Mouse (Mus musculus) MEL (cell line): Measurements from ENCODE around the gene Zmiz1. TPM values are rescaled to one million over a fixed set of nuclear protein-coding genes. Genes with fewer than 3 reads are reported as not detected.

Experiments used
- DNase-seq: peaks from one replicate; pipeline ENCODE4 v3.0.0; 2011; ENCODE audit warnings: low read depth, low spot score
- H3K27ac ChIP-seq: 2 replicates; pipeline ENCODE4 v1.5.1; 2012; ENCODE audit warnings: low read depth, mild to moderate bottlenecking, control low read depth, low read length, moderate library complexity; ENCODE audit not compliant: control insufficient read depth
- H3K27me3 ChIP-seq, 2 experiments: fragments of 150-350 bp in 1 of 2; sonication (generic) in 1 of 2; 2 replicates each; pipeline ENCODE4 v1.6.1; 2012; ENCODE audit warnings: low read length in 2 of 2, mild to moderate bottlenecking in 2 of 2, improper control_type of control experiment in 1 of 2, moderate library complexity in 1 of 2; ENCODE audit not compliant: insufficient read depth in 2 of 2, control insufficient read depth in 1 of 2
- H3K36me3 ChIP-seq, 2 experiments: 2 replicates each; pipeline ENCODE4 v1.6.1; 2012 to 2014; ENCODE audit warnings: low read length in 2 of 2, improper control_type of control experiment in 1 of 2, inconsistent platforms in 1 of 2, mild to moderate bottlenecking in 1 of 2; ENCODE audit not compliant: insufficient read depth in 2 of 2, control insufficient read depth in 1 of 2
- H3K4me1 ChIP-seq, 2 experiments: fragments of 150-350 bp in 1 of 2; sonication (generic) in 1 of 2; 2 replicates each; pipeline ENCODE4 v1.6.1; 2012; ENCODE audit warnings: low read length in 2 of 2, improper control_type of control experiment in 1 of 2, mild to moderate bottlenecking in 1 of 2; ENCODE audit not compliant: insufficient read depth in 2 of 2, control insufficient read depth in 1 of 2
- H3K4me3 ChIP-seq, 2 experiments: fragments of 150-350 bp in 1 of 2; sonication (generic) in 1 of 2; 2 replicates each; pipeline ENCODE4 v1.5.1; 2012; ENCODE audit warnings: low read depth in 2 of 2, low read length in 2 of 2, mild to moderate bottlenecking in 2 of 2, moderate library complexity in 2 of 2, control low read depth in 1 of 2, improper control_type of control experiment in 1 of 2; ENCODE audit not compliant: control insufficient read depth in 1 of 2, insufficient read depth in 1 of 2
- H3K79me2 ChIP-seq: 2 replicates; pipeline ENCODE4 v1.6.1; 2012; ENCODE audit warnings: mild to moderate bottlenecking, low read length, moderate library complexity; ENCODE audit not compliant: control insufficient read depth, poor library complexity, insufficient read depth
- H3K9ac ChIP-seq: 2 replicates; pipeline ENCODE4 v1.6.1; 2012; ENCODE audit warnings: low read depth, mild to moderate bottlenecking, control low read depth, low read length, moderate library complexity; ENCODE audit not compliant: control insufficient read depth, poor library complexity, severe bottlenecking
- H3K9me3 ChIP-seq: fragments of 150-350 bp; sonication (generic); replicated peaks from 2 replicates; pipeline ENCODE4 v1.6.1; 2012; ENCODE audit warnings: mild to moderate bottlenecking, low read length, improper control_type of control experiment, moderate library complexity; ENCODE audit not compliant: insufficient read depth
- CHD1 ChIP-seq: IDR thresholded peaks from 2 replicates; pipeline ENCODE4 v1.6.1; 2012; ENCODE audit warnings: low read depth, mild to moderate bottlenecking, inconsistent platforms, low read length, improper control_type of control experiment
- CHD2 ChIP-seq: IDR thresholded peaks from 2 replicates; pipeline ENCODE4 v1.6.1; 2011; ENCODE audit warnings: low read length, improper control_type of control experiment
- CTCF ChIP-seq, 3 experiments: IDR thresholded peaks in 2 of 3; conservative IDR thresholded peaks in 1 of 3; 2 replicates each; pipeline ENCODE4 v1.5.1; 2011 to 2012; ENCODE audit warnings: low read length in 3 of 3, low read depth in 2 of 3, mild to moderate bottlenecking in 2 of 3, improper control_type of control experiment in 1 of 3, inconsistent platforms in 1 of 3, mixed read lengths in 1 of 3, moderate library complexity in 1 of 3; ENCODE audit not compliant: control insufficient read depth in 1 of 3, insufficient read depth in 1 of 3, poor library complexity in 1 of 3, severe bottlenecking in 1 of 3
- E2F4 ChIP-seq: IDR thresholded peaks from 2 replicates; pipeline ENCODE4 v1.6.1; 2011; ENCODE audit warnings: low read depth, low read length, improper control_type of control experiment, borderline replicate concordance
- ELF1 ChIP-seq: IDR thresholded peaks from 2 replicates; pipeline ENCODE4 v1.6.1; 2014; ENCODE audit warnings: low read depth, mild to moderate bottlenecking, inconsistent platforms, low read length, improper control_type of control experiment, moderate library complexity
- EP300 ChIP-seq, 2 experiments: IDR thresholded peaks; 2 replicates each; pipeline ENCODE4 v1.6.1; 2011; ENCODE audit warnings: improper control_type of control experiment in 2 of 2, low read length in 2 of 2, low read depth in 1 of 2, mild to moderate bottlenecking in 1 of 2
- HCFC1 ChIP-seq: IDR thresholded peaks from 2 replicates; pipeline ENCODE4 v1.6.1; 2012; ENCODE audit warnings: low read depth, mild to moderate bottlenecking, inconsistent platforms, low read length, improper control_type of control experiment, moderate library complexity
- MAFK ChIP-seq: IDR thresholded peaks from 2 replicates; pipeline ENCODE4 v1.6.1; 2011; ENCODE audit warnings: low read depth, mild to moderate bottlenecking, low read length, improper control_type of control experiment, borderline replicate concordance
- MAX ChIP-seq: IDR thresholded peaks from 2 replicates; pipeline ENCODE4 v1.6.1; 2011; ENCODE audit warnings: low read length, improper control_type of control experiment
- MAZ ChIP-seq: IDR thresholded peaks from 2 replicates; pipeline ENCODE4 v1.6.1; 2012; ENCODE audit warnings: low read depth, mild to moderate bottlenecking, inconsistent platforms, low read length, improper control_type of control experiment
- MXI1 ChIP-seq: IDR thresholded peaks from 2 replicates; pipeline ENCODE4 v1.6.1; 2011; ENCODE audit warnings: mild to moderate bottlenecking, low read depth, low read length, improper control_type of control experiment
- NELFE ChIP-seq: IDR thresholded peaks from 2 replicates; pipeline ENCODE4 v1.6.1; 2011; ENCODE audit warnings: low read depth, low read length, improper control_type of control experiment
- POLR2AphosphoS2 ChIP-seq: IDR thresholded peaks from 2 replicates; pipeline ENCODE4 v1.6.1; 2011; ENCODE audit warnings: low read length, improper control_type of control experiment
- RCOR1 ChIP-seq: IDR thresholded peaks from 2 replicates; pipeline ENCODE4 v1.6.1; 2012; ENCODE audit warnings: low read depth, mild to moderate bottlenecking, inconsistent platforms, low read length, improper control_type of control experiment
- TAL1 ChIP-seq: IDR thresholded peaks from 2 replicates; pipeline ENCODE4 v1.6.1; 2012; ENCODE audit warnings: mild to moderate bottlenecking, inconsistent platforms, low read length, moderate library complexity, mixed read lengths
- UBTF ChIP-seq: IDR thresholded peaks from 2 replicates; pipeline ENCODE4 v1.6.1; 2012; ENCODE audit warnings: low read depth, mild to moderate bottlenecking, inconsistent platforms, low read length, improper control_type of control experiment, moderate library complexity, borderline replicate concordance; ENCODE audit not compliant: insufficient read depth
- USF2 ChIP-seq, 2 experiments: IDR thresholded peaks; 2 replicates each; pipeline ENCODE4 v1.6.1; 2011 to 2012; ENCODE audit warnings: improper control_type of control experiment in 2 of 2, low read length in 2 of 2, borderline replicate concordance in 1 of 2, inconsistent platforms in 1 of 2, low read depth in 1 of 2, mild to moderate bottlenecking in 1 of 2; ENCODE audit not compliant: insufficient read depth in 1 of 2
- polyA plus RNA-seq, 2 experiments: library from polyadenylated mRNA; stranded (reverse) in 1 of 2; unstranded in 1 of 2; fragments of >175 nt in 1 of 2; fragments of >200 nt in 1 of 2; gene quantifications; 2 replicates each; pipeline versions ENCODE4 v1.2.1 to v1.2.4; 2012; ENCODE audit warnings: low replicate concordance in 2 of 2, low read depth in 1 of 2; ENCODE audit not compliant: insufficient read length in 2 of 2, insufficient read depth in 1 of 2, missing spikeins in 1 of 2
- total RNA-seq: library from RNA; depleted of rRNA; stranded (reverse); fragments of 300-350 nt; gene quantifications from 2 replicates; pipeline ENCODE4 v1.2.3, GENCODE M21; 2012

Zmiz1 gene
- total and polyA plus RNA-seq, 3 experiments: 2.7 to 19.9 TPM; not detected in 1

DNA sequence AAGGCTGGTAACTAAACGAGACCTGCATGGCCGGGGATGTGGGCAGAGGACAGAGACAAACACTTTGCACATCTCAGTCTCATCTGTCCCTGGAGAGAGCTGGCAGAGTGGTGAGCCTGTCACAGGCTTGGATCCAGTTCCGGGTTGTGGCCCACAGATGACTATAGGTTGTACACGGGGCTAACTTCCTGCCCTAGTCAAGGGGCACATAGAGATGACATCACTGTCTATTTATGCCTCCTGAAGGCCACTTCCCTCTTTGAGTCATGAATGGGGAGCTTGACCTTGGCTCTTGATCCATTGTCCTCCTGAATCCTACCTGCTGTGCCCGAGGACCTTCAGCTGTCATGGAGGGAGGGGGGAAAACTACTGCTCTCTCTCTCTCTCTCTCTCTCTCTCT lies 25.1 kb downstream of the Zmiz1 start:
- peaks cover 8 to 41% of the 10 kb centered on the region in 2 experiments for H3K4me1 ChIP-seq
- H3K9ac ChIP-seq: no peak overlapping the region
- H3K4me3 ChIP-seq: no peak overlapping the region
- peak; percentile 44 for DNase-seq
- no peaks in the 10 kb centered on the region for H3K9me3 ChIP-seq
- peaks cover 27% of the 10 kb centered on the region for H3K79me2 ChIP-seq
- no peaks in the 10 kb centered on the region for H3K27me3 ChIP-seq
- peaks cover 0 to 26% of the 10 kb centered on the region in 2 experiments; a peak in 2 of 4 replicates for H3K36me3 ChIP-seq
- H3K27ac ChIP-seq: no peak overlapping the region
- TF ChIP-seq NELFE: no peak
- TF ChIP-seq HCFC1: 0 out of 2 replicates have a peak, but pooled peaks have one; percentile 27
- no peak for TF ChIP-seq MAX
- peak; percentile 28; the same call in 1 of the 2 replicates for TF ChIP-seq ELF1
- TF ChIP-seq CHD2: no peak
- no peak for TF ChIP-seq MAFK
- no peak for TF ChIP-seq CHD1

DNA sequence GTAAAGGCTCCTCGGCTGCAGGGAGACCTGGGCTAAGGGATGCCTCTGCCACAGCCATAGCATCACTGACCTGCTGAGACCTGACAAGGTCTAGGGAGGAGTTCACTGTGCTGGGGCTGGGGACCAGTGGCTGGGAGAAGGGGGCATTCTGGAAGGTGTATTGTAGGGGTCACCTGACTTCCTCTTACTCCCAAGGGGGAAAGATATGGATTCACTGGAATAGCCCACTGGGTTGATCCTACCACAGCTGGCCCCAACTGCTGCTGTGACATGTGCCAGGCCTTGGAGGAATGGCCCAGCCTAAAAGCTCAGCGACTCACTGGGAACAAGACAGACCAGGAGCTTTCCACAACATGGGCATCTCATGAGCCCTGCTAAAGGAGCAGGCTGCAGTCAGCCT lies 27.2 kb downstream of the Zmiz1 start:
- Histone ChIP-seq H3K79me2 (peaks cover 26% of the 10 kb centered on the region), H3K4me3 (no peak overlapping the region), H3K4me1 (peaks cover 7 to 34% of the 10 kb centered on the region in 2 experiments), H3K27ac (no peak overlapping the region), H3K9me3 (no peaks in the 10 kb centered on the region), H3K9ac (no peak overlapping the region), H3K27me3 (no peaks in the 10 kb centered on the region), H3K36me3 (peaks cover 0 to 19% of the 10 kb centered on the region in 2 experiments; a peak in 2 of 4 replicates)
- TF ChIP-seq EP300 (IDR thresholded peaks at IDR 0.05; ENCODE audit: low read depth in 1 of 2, low read length in 2 of 2): no peak
- no peak for TF ChIP-seq POLR2AphosphoS2
- DNase-seq: no peak

DNA sequence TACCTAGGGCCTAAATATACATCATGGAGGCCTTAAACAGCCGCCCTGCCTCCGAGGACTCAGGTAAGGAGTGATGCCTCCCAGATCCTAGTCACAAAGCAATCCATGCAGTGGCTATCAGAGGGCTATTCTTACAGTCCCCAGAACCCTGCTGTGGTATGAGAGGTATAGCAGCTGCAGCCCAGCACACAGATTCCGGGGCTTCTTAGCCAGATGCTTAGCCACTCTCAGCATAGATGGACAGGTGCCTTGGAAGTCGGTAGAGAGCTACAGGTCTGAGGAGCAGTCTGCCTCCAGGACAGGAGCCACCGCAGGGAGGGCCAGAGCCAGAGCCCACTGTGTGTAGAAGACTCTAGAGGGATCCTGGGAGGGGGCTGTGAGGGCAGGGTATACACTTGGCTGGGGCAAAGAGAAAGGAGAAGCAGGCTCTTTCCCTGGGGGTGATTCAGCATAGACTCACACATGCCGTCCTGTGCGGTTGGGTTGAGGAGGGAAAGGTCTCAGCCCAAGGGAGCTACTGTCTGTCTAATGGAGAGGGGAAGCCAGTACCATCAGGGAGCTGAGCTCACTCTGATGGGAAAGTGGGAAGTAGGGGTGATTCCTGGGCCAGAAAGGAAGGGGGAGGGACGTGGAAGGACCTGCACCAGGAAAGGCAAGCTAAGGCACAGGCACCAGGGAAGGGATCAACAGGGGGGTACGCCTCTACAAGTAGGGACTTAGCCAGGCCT lies 27.9 kb downstream of the Zmiz1 start:
- Histone ChIP-seq H3K27ac (no peak overlapping the region), H3K4me1 (peaks cover 8 to 38% of the 10 kb centered on the region in 2 experiments), H3K79me2 (peaks cover 20% of the 10 kb centered on the region), H3K27me3 (no peaks in the 10 kb centered on the region), H3K9ac (no peak overlapping the region), H3K4me3 (no peak overlapping the region), H3K9me3 (no peaks in the 10 kb centered on the region)
- TF ChIP-seq E2F4: no peak
- TF ChIP-seq USF2 (IDR thresholded peaks at IDR 0.05; ENCODE audit: borderline replicate concordance in 1 of 2, insufficient read depth in 1 of 2, low read depth in 1 of 2, low read length in 2 of 2): no peak
- no peak for TF ChIP-seq MAZ
- no peak for TF ChIP-seq UBTF
- no peak for TF ChIP-seq MXI1
- no peak for TF ChIP-seq NELFE
- TF ChIP-seq EP300 (IDR thresholded peaks at IDR 0.05; ENCODE audit: low read depth in 1 of 2, low read length in 2 of 2): no peak
- TF ChIP-seq TAL1: no peak
- TF ChIP-seq CTCF (IDR thresholded peaks at IDR 0.05 in 2 of 3, conservative IDR thresholded peaks at IDR 0.05 in 1 of 3; ENCODE audit: control insufficient read depth in 1 of 3, insufficient read depth in 1 of 3, low read depth in 2 of 3, low read length in 3 of 3, poor library complexity in 1 of 3, severe bottlenecking in 1 of 3): no peak
- TF ChIP-seq RCOR1: no peak
- TF ChIP-seq, all 39 proteins: peak for 0
- no peak for DNase-seq
- H3K36me3 ChIP-seq: peaks cover 0 to 20% of the 10 kb centered on the region in 2 experiments; a peak in 2 of 4 replicates
